Mouse (Mus musculus): ENCODE measurements around the gene Mtx1.

The Mtx1 gene

GRCm38 (mm10) chr3:89214681-89215411 is 12.0 kb downstream of the Mtx1 start, which contains the start of gene Thbs3:
TSS of gene Thbs3 (plus strand) at chr3:89215180.
- peak; percentile 42 for DNase-seq (ENCODE audit: low read depth, low spot score)

DNA sequence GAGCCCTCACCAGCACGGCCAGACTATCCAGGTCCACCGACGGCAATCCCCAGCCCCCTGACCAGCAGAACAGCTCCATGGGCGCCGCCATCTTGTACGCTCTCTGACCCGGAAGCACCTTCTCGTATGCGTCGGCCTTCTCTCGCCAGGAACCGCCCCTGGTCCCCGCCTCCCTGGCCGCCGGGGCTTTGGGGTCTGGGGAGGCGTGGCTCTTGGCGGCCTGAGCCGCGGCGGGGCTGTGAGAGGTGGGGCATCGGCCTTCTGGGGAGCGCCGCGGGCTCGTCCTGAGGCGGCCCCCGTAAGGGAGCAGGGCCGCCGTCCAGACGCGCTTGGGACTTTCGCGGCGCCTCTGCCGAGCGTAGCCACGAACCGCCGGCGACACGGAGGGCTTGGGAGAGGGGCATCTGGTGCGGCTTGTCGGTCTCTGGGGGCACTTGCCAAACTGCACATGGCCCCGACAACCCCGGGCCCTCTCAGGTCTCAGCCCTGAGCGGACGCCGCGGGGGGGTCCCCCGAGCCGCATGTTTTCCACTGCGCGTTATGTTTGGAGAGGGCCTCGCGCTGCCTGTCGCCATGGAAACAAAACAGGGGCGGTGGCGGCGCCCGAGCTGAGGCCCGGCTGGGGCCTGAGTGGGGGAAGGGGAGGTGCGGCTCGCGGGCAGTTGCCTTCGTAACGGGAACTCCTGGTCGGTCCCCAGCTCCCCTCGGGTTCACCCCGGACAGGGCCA is 12.9 kb downstream of the Mtx1 start:
- peak; percentile 94 for DNase-seq (ENCODE audit: low read depth, low spot score)

GRCm38 (mm10) chr3:89210731-89211130 is 16.2 kb downstream of the Mtx1 start:
- DNase-seq (ENCODE audit: low read depth, low spot score): no peak

DNA sequence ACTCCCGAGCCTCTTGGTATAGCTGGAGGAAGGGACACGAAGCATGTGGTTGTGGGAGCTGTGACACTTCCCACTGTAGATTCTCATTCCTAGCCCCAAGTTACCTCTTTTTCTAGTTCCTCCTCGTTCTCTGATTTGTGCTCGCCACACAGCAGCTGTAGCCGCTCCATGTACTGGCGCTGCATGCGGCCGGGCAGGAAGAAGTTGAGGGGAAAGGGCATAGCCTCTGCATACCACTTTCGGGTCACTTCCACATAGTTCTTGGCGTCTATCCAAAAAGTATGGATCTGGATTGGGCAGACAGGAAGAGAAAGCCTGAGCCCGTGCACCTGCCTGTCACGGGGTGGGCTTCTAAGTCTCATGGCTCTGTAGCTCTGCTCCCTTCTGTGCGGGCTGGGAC is 16.7 kb downstream of the Mtx1 start:
- DNase-seq (ENCODE audit: low read depth, low spot score): no peak

DNA sequence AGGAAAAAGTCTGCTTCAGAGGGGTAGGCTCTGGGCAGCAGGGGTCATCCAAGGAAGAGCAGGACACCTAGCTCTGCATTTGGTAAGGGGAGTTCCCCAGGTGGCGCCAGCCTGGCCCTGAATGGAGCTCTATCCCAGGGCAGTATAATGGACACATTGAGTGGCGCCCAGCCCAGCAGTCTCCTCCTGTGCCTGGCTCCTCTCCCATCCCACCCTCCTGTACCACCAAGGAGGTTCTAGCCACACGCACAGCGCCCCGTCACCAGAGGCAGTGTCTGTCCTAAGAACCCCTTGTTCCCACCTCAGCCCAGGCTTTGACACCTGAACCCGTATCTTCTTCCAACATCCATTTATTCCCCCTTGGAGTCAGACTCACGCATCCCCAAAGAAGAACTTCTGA is 17.2 kb downstream of the Mtx1 start:
- no peak for DNase-seq (ENCODE audit: low read depth, low spot score)

GRCm38 (mm10) chr3:89208736-89209135 is 18.2 kb downstream of the Mtx1 start:
- DNase-seq (ENCODE audit: low read depth, low spot score): no peak

DNA sequence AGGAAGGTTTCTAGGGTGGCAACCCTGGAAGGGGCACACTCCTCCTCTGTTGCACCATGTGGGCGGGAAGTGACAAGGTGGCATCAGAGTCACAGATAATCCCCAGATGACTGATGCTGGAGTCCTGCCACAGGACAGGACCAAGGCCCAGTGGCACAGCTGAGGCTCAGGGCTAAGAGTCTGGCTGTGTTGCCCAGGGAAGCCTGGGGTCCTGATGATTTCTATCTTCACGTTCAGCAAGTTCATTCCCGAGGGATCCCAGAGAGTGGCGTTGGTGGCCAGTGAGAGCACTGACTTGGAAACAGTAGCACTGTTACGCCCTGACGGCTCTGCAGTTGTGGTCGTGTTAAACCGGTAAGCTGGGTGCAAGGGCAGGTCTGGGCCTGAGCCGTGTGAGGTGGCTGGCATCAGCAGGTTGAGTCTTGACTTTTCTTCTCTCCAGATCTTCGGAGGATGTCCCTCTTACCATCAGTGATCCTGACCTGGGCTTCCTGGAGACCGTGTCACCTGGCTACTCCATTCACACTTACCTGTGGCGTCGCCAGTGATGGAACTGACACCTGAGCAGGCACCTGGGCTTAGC is 18.7 kb downstream of the Mtx1 start:
- no peak for DNase-seq (ENCODE audit: low read depth, low spot score)

DNA sequence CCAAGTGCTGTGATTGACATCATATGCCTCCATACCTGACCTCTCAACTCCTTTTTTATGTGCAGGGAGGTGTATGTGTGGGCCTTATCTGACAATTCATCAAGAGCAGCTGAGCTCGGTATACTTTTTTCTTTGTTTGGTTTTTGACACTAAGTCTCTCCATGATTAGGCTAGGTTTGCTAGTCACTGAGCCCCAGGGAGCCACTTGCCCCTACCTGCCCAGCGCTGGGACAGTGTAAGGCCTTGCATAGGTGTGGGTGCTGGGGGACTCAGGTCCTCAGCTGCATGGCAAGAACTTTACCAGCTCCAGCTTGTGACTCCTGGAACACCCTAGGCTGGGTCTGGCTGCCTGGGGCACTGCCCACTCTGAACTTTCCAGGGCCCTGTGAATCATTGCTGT is 20.2 kb downstream of the Mtx1 start:
- no peak for DNase-seq (ENCODE audit: low read depth, low spot score)

GRCm38 (mm10) chr3:89206079-89206478 is 20.8 kb downstream of the Mtx1 start:
- no peak for DNase-seq (ENCODE audit: low read depth, low spot score)

- DNase-seq (ENCODE audit: low read depth, low spot score): no peak
These were observed 23.8 kb downstream of the Mtx1 start for GRCm38 (mm10) chr3:89203142-89203514.

DNA sequence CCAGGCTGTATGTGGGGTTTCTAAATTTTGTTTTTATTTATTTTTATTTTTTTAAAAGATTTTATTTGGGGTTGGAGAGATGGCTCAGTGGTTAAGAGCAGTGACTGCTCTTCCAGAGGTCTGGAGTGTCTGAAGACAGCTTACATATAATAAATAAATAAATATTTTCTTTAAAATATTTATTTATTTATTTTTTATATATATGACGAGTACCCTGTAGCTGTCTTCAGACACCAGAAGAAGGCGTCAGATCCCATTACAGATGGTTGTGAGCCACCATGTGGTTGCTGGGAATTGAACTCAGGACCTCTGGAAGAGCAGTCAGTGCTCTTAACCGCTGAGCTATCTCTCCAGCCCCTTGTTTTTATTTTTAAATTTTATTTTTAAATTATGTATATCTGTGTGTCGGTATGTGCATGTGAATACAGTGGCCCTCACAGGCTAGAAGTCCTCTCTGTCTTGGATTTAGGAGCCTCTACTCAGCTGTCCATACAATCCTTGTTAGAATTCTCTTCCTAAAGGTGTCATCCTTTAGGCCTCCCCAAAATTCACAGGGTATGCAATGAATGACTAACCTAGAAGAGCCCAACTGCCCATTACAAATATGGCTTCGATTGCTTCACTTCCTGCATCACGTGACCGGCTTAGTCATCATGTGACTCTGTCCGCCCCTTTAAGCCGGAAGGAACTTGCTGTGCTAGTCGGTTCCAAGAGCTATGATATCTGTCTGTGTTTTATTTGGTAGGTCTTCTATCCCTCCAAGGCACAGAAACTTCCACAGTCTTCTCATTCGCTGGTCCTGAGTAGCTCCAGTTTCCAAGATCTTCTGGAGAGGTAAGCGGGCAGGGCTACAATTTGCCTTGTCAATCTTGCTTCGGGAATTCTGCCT is 24.4 kb downstream of the Mtx1 start, which contains the start of gene Gba:
Gba (plus strand) TSS at position 676 of the 889 bp plus-strand sequence.
- DNase-seq (ENCODE audit: low read depth, low spot score): peak; percentile 89

DNA sequence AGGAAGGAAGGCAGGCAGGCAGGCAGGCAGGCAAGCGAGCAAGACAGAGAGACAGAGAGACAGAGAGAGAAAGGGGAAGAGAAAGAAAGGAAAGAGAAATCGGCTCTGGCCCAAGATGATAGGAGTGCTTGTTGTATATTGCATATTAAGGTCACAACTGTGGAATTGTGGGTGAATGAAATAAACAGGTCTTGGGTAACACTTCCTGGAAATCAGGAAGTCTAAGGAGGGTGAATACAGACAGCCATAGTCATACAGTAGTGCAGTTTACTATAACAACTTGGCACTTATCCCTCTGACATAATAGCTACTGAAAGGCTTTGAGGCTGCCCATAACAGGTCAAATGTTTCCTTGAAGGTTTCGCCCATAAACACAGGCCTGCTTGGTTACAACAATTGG is 27.0 kb downstream of the Mtx1 start:
- no peak for DNase-seq (ENCODE audit: low read depth, low spot score)

GRCm38 (mm10) chr3:89195979-89196877 is 30.7 kb downstream of the Mtx1 start:
- peak; percentile 93 for DNase-seq (ENCODE audit: low read depth, low spot score)

DNA sequence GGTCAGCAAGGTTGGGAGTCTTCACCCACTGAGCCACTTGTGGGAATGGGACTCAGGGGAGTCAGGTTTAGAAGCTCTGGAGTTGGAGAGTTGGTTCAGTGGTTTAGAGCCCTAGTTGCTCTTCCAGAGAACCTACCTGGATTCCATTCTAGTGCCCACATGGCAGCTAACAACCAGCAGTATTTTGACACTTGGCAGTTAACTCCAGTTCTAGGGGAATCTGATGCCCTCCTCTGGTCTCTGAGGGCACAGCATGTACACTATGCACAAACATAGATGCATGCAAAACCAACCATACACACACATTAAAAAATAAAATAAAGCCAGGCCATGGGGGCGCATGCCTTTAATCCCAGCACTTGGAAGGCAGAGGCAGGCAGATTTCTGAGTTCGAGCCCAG is 33.0 kb downstream of the Mtx1 start:
- no peak for DNase-seq (ENCODE audit: low read depth, low spot score)

DNA sequence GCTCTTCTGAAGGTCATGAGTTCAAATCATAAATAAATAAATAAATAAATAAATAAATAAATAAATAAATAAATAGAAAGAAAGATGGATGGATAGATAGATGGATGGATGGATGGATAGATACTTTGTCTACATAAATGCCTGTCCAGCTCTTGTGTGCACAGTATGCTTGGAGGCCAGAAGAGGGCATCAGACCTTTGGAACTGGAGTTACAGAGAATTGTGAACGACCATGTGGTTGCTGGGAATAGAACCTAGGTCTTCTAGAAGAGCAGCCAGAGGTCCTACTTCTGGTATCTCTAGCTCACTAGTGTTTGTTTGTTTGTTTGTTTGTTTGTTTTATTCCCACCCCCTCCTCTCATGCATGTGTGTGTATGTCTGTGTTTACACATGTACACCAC is 33.5 kb downstream of the Mtx1 start:
- no peak for DNase-seq (ENCODE audit: low read depth, low spot score)

DNA sequence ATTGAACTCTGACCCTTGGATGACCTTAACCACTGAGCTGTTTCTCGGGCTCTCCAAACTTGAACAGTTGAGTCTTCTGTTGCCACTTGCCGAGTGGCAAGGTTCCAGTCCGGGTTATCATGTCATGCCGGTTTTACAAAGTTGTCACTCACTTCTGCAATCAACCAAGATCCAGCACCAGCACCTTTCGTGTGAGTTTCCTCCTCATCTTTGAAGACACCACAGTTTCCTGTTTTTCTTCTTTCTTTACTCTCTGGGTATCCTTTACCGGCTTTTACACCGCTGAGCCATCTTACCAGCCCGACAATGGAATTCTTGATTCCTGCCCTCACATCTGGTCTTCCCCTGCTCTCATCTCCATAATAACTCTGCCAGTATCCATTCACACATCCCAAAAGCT is 36.5 kb downstream of the Mtx1 start:
- DNase-seq (ENCODE audit: low read depth, low spot score): no peak

- DNase-seq (ENCODE audit: low read depth, low spot score): no peak
These were observed 38.4 kb downstream of the Mtx1 start for GRCm38 (mm10) chr3:89188478-89188875.

- DNase-seq (ENCODE audit: low read depth, low spot score): no peak
These were observed 39.0 kb downstream of the Mtx1 start for GRCm38 (mm10) chr3:89187690-89188477.

DNA sequence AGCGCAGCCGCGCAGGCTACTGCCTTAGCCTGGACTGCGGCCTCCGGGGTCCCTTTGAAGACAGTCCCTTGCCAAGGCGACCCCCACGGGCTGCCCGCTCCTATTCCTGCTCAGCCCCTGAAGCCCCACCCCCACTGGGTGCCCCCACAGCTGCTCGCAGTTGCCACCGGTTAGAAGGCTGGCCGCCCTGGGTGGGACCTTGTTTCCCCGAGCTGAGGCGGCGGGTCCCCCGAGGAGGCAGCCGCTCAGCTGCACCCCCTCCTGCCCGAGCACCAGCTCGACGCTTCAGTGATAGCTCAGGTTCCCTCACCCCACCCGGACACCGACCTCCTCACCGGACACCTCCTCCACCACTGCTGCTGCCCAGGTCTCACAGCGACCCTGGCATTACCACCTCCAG is 39.7 kb downstream of the Mtx1 start:
- no peak for DNase-seq (ENCODE audit: low read depth, low spot score)

- DNase-seq (ENCODE audit: low read depth, low spot score): no peak
These were observed 43.0 kb downstream of the Mtx1 start for GRCm38 (mm10) chr3:89183959-89184315.

Measured in forelimb bud, embryonic 11.5 days (tissue).